Mouse (Mus musculus): ENCODE results near the gene Dusp18. TPM values are rescaled to one million over a fixed set of nuclear protein-coding genes. Genes with fewer than 3 reads are reported as not detected.

The Dusp18 gene
- polyA plus RNA-seq, 1 experiment from 2014 or later, result 42.9 TPM

DNA sequence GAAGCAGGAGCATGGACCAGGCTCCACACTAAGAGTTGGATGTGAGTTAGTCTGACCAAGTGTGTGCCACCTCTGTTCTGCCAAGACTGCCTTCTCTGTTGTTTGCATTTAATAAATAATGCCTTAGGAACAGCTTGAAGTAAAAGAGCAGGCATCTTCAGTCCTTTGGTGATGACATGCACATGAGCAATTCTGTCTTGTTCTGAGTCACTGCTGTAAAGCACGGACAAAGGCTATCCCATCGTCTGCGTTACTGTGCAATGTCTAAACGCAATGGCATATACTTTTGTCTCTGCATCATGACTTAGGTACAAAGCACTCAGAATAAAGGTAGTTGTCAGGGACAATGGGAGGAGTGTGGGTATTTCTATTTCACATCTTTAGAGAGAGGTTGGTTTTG lies 35.3 kb upstream of the Dusp18 start:
- 93% methylated on average over 4 of the region's 4 CpGs for WGBS
- ATAC-seq (replicated peaks), result no peak
- no peak overlapping the region for H3K4me2 ChIP-seq

DNA sequence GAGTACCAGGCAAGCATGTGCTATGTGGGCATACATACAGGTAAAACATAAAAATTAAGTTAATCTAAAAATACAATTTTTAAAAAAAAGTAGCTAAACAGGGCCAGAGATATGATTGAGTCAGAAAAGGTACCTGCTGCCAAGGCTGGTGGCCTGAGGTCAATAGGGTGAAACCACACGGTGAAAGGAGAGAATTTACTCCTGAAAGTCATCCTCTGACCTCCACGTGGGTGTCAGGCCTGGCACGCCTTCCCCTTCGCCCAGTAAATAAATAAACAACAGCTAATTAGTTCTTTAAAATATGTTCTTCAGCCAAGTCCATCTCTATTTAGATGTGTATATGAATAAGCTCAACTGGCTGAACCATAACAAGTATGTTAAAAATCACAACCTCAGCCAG lies 34.7 kb upstream of the Dusp18 start:
- 77% methylated on average over 4 of the region's 4 CpGs for WGBS
- peaks cover 5% of the 10 kb centered on the region; the same call in 1 of the 2 replicates for H3K27me3 ChIP-seq (replicated peaks)
- H3K4me1 ChIP-seq, result peaks cover 15% of the 10 kb centered on the region
- no peak overlapping the region for H3K9ac ChIP-seq
- H3K36me3 ChIP-seq (replicated peaks), result no peaks in the 10 kb centered on the region
- no peak overlapping the region for H3K4me3 ChIP-seq
- no peaks in the 10 kb centered on the region for H3K9me3 ChIP-seq
- no peak for ATAC-seq (replicated peaks)
- H3K4me2 ChIP-seq, result no peak overlapping the region
- no peak overlapping the region for H3K27ac ChIP-seq

More for the DNA sequence above, 35.3 kb upstream of the Dusp18 start:
- peaks cover 15% of the 10 kb centered on the region for H3K4me1 ChIP-seq
- no peak overlapping the region for H3K27ac ChIP-seq
- no peak overlapping the region for H3K9ac ChIP-seq
- H3K4me3 ChIP-seq, result no peak overlapping the region
- no peaks in the 10 kb centered on the region; the same call in 1 of the 2 replicates for H3K9me3 ChIP-seq
- H3K27me3 ChIP-seq (replicated peaks), result peaks cover 5% of the 10 kb centered on the region; the same call in 1 of the 2 replicates
- no peaks in the 10 kb centered on the region for H3K36me3 ChIP-seq (replicated peaks)

DNA sequence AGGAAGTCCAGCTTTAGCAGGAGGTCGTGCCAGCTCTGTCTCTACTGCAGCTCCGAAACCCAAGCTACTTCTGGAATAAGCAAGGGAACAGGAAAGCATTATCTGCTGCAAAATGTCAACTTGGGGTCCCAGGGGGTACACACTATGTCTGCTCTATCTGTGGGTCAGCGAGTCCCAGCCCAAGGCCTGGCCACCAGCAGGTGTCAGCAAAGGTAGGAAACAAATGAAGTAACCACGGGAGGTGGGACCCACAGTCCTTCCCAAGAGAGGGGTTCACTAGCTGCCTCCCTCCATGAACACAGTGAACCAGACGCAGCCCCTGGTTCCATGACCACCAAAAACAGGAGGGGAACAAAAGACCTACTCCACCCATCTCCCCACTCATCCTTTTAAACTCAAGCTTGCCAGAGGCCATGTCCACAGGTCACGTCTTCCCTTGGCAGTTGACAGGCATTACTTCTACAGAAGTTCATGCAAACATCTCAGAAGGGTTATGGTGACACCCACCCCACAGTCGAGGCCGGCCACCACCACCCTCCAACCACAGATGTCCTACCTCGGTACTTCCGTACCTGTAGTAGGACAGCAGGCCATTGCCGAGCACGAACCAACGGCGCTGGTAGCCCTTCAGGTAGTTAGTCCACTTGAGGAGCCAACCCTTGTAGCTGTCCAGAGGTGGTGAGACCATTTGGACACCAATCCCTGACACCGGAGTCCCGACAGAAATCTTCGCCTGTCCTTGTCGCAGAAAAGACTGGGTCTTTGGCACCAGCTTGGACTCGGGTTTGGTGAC lies 32.2 kb upstream of the Dusp18 start:
- peaks cover 5% of the 10 kb centered on the region; the same call in 1 of the 2 replicates for H3K27me3 ChIP-seq (replicated peaks)
- WGBS, result 77% methylated on average over 19 of the region's 19 CpGs
- H3K27ac ChIP-seq, result no peak overlapping the region
- no peak for ATAC-seq (replicated peaks)
- H3K4me3 ChIP-seq, result peak overlapping the region; percentile 53
- H3K9me3 ChIP-seq, result no peaks in the 10 kb centered on the region
- H3K4me2 ChIP-seq, result peak overlapping the region; percentile 80
- H3K36me3 ChIP-seq (replicated peaks), result no peaks in the 10 kb centered on the region
- H3K9ac ChIP-seq, result no peak overlapping the region
- H3K4me1 ChIP-seq, result peaks cover 15% of the 10 kb centered on the region

DNA sequence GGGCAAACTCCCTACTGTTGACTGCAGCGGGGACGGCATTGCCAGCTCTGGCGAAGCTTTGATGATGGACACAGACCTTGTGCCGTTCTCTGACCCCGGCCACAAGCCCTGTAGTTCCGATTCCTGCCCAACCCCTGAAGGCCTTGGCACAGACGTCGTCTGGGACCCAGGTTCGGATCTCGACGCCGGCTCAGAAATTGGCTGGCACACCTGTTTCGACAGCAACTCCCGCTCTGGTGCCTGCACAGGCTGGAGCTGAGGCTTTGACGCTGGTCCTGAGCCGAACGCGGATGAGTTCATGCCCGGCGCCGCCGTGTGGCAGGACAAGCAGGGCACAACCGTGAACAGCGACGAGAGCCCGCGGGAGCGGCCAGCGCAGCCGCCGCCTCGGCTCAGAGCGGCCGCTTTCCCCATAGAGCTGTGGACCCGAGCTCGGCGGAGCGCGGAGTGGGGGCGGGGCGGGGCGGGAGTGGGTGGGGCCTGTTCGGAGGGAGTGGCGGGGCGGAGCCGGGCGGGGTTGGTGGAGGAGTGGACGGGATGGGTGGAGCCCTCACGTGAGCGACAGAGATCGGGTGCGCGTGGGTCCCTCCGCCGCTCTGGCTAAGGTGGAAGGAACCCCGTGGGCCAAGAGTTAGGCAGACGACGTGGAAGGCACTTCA lies 31.5 kb upstream of the Dusp18 start, which contains the start of gene Osbp2:
Gene Osbp2, minus strand, starts transcription at position 450 of the 659 bp plus-strand sequence.
- Histone ChIP-seq H3K27me3 (replicated peaks) (peaks cover 5% of the 10 kb centered on the region; the same call in 1 of the 2 replicates), H3K27ac (no peak within 1 kb of the TSS), H3K4me1 (peaks cover 15% of the 10 kb centered on the region), H3K9ac (peak within 1 kb of the TSS; percentile 57), H3K4me2 (peak within 1 kb of the TSS; percentile 80), H3K36me3 (replicated peaks) (no peaks in the 10 kb centered on the region), H3K9me3 (no peaks in the 10 kb centered on the region), H3K4me3 (peak within 1 kb of the TSS; percentile 53)
- peak; percentile 94 for ATAC-seq (replicated peaks)
- 3% methylated on average over 58 of the region's 58 CpGs for WGBS

DNA sequence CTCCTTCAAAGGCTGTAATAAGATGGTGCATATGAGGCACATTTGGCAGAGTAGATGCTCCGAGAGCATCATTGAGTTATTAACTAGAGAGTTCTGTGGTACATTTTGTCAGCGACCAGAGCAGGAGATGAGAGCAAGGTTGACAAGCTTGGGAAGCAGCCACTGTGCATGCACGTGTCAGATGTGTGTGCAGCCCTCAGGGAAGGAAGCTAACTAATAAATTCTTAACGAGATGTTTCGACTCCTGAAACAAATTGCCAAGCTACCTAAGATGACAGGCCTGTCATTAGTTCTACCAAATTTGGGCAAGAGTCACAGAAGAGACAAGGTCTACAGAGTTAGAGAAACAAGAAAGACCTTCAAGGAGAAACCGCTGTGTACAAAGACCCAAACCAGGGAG lies 30.7 kb upstream of the Dusp18 start:
- 31% methylated on average over 6 of the region's 6 CpGs for WGBS
- H3K27me3 ChIP-seq (replicated peaks), result peaks cover 5% of the 10 kb centered on the region; the same call in 1 of the 2 replicates
- H3K27ac ChIP-seq, result no peak overlapping the region
- H3K4me1 ChIP-seq, result peaks cover 15% of the 10 kb centered on the region
- peak overlapping the region; percentile 80 for H3K4me2 ChIP-seq
- no peaks in the 10 kb centered on the region for H3K36me3 ChIP-seq (replicated peaks)
- peak overlapping the region; percentile 53 for H3K4me3 ChIP-seq
- H3K9ac ChIP-seq, result peak overlapping the region; percentile 57; the same call in 1 of the 2 replicates
- peak; percentile 69 for ATAC-seq (replicated peaks)
- H3K9me3 ChIP-seq, result no peaks in the 10 kb centered on the region

DNA sequence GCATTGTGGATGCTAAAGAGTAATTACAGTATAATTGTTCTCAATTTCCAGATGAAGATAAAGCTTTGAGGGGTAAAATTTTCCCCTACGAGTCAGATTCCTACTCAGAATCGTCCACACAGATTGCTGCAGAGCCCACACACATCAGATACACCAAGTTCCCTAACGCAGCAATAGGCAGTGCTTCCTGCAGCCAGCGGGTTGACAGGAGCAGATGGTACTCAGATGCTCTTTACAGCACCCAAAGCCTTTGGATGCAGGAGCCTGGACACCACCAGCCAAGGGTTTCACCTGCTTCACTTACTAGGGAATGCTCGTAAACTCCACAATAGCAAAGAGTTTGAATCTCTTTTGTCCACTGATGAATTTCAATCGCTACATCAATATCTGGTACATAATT lies 18.6 kb upstream of the Dusp18 start:
- Histone ChIP-seq H3K4me1 (no peaks in the 10 kb centered on the region), H3K9ac (no peak overlapping the region), H3K4me2 (no peak overlapping the region), H3K36me3 (replicated peaks) (no peaks in the 10 kb centered on the region), H3K27ac (no peak overlapping the region), H3K4me3 (no peak overlapping the region), H3K27me3 (replicated peaks) (no peaks in the 10 kb centered on the region), H3K9me3 (no peaks in the 10 kb centered on the region)
- WGBS, result 83% methylated on average over 6 of the region's 6 CpGs
- ATAC-seq (replicated peaks), result no peak

DNA sequence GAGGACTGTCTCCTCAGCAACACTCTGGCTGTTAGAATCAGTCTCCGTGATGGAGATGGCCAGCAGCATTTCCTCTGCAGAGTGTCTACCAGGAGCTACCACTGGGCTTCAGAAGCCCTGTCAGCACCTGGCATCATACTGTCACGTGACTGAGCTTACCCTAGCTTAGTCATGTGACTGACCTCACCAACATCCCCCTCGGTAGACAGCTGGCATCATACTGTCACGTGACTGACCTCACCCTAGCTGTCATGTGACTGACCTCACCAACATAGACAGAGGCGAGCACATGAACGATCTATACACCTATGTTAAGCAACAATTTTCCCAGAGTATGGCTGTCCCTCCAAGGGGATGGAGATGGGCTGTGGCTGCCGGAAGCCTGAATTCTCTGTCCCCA lies 16.4 kb upstream of the Dusp18 start:
- H3K27ac ChIP-seq, result no peak overlapping the region
- 74% methylated on average over 7 of the region's 7 CpGs for WGBS
- no peak for ATAC-seq (replicated peaks)

DNA sequence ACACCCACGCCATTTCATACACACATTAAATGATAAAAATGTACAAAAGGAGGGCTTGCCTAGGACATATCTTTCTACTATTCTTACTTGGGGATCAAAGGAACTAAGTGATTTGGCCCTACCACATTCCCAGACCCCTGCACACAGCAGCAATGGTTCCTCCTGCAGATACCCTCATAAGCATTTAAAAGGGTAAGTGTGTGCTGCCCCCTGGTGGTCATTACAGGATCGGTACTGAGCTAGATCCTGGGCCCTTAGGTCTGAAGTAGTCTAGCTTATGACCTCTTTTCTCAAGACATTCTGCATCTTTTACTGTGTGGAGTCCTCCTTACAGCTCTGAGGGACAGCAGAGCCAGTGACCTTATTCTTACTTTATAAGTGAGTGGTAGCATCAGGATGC lies 15.2 kb upstream of the Dusp18 start:
- no peaks in the 10 kb centered on the region for H3K9me3 ChIP-seq
- H3K9ac ChIP-seq, result no peak overlapping the region
- 30% methylated on average over 2 of the region's 2 CpGs for WGBS
- H3K4me3 ChIP-seq, result no peak overlapping the region
- ATAC-seq (replicated peaks), result no peak
- H3K4me1 ChIP-seq, result no peaks in the 10 kb centered on the region
- H3K4me2 ChIP-seq, result no peak overlapping the region
- H3K27me3 ChIP-seq (replicated peaks), result no peaks in the 10 kb centered on the region
- H3K36me3 ChIP-seq (replicated peaks), result no peaks in the 10 kb centered on the region
- no peak overlapping the region for H3K27ac ChIP-seq

More for the DNA sequence above, 16.4 kb upstream of the Dusp18 start:
- Histone ChIP-seq H3K4me2 (no peak overlapping the region), H3K9ac (no peak overlapping the region), H3K36me3 (replicated peaks) (no peaks in the 10 kb centered on the region), H3K9me3 (no peaks in the 10 kb centered on the region), H3K27me3 (replicated peaks) (no peaks in the 10 kb centered on the region), H3K4me3 (no peak overlapping the region), H3K4me1 (no peaks in the 10 kb centered on the region)

DNA sequence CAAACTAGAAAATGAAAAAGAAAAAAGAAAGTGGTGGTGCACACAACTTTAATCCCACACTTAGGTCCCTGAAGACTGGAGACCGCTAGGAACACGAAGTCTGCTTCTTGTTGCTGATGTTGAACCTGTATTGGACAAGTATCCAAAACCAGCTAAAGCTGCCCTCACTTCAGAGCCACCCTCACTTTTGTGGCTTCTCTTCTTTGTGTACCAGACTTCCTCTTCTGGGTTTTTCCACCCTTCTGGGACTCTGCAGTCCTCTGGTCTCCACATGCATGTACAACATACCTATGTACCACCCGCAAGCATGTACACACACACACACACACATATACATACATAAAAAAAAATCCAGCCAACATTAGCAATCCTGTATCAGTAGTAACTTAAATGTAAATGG lies 11.3 kb upstream of the Dusp18 start:
- no peaks in the 10 kb centered on the region for H3K27me3 ChIP-seq (replicated peaks)
- 93% methylated on average over 3 of the region's 3 CpGs for WGBS
- no peaks in the 10 kb centered on the region for H3K9me3 ChIP-seq
- H3K4me2 ChIP-seq, result no peak overlapping the region
- H3K4me3 ChIP-seq, result no peak overlapping the region
- H3K9ac ChIP-seq, result no peak overlapping the region
- no peak overlapping the region for H3K27ac ChIP-seq
- ATAC-seq (replicated peaks), result no peak
- no peaks in the 10 kb centered on the region for H3K4me1 ChIP-seq
- H3K36me3 ChIP-seq (replicated peaks), result no peaks in the 10 kb centered on the region

DNA sequence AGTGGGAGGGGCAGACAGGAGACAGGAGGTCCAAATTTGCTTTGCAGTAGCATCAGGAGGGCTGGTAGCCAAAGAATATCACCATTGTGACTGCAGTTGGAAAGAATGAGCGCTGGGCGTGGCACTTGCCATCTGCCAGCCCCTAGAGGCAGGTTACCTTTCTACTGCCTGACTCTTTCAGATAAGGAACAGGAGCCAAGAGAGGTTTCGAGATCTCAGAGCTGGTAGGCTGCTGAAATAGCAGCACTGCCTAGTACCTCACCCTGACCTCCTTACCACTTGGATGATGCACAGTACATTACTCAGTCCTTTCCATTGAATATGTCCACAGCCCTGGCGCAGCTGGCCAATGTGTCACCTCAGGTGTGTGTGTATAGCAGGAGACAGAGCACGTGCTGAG lies 7.7 kb upstream of the Dusp18 start:
- no peak overlapping the region for H3K27ac ChIP-seq
- 73% methylated on average over 5 of the region's 5 CpGs for WGBS
- H3K4me1 ChIP-seq, result no peaks in the 10 kb centered on the region
- ATAC-seq (replicated peaks), result no peak
- no peak overlapping the region for H3K9ac ChIP-seq
- H3K36me3 ChIP-seq (replicated peaks), result no peaks in the 10 kb centered on the region
- no peak overlapping the region for H3K4me2 ChIP-seq
- no peaks in the 10 kb centered on the region for H3K9me3 ChIP-seq
- H3K4me3 ChIP-seq, result no peak overlapping the region
- no peaks in the 10 kb centered on the region for H3K27me3 ChIP-seq (replicated peaks)

DNA sequence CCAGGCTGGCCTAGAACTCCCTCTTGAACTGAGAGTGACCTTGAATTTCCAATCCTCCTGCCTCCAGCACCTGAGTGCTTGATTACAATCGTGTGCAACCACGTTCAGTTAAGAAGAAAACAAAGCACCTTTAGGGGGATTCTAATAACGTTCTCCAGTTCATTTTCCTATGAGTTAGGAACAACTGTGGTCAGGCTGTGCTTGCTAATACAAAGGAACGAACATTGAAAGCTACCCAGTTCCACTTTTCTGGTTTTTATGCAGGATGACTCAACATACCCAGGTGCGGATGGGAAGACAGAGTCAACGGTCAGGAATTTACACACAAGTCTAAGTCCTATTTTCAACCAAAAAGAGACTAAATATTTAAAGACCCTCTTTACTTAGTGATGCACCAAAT lies 1.1 kb upstream of the Dusp18 start:
- Histone ChIP-seq H3K4me2 (peak overlapping the region; percentile 72), H3K27ac (no peak overlapping the region), H3K36me3 (replicated peaks) (peaks cover 14% of the 10 kb centered on the region; the same call in 1 of the 2 replicates), H3K9me3 (no peaks in the 10 kb centered on the region), H3K4me1 (peaks cover 13% of the 10 kb centered on the region), H3K4me3 (0 out of 2 replicates have a peak overlapping the region, but pooled peaks have one; percentile 50), H3K9ac (no peak overlapping the region), H3K27me3 (replicated peaks) (no peaks in the 10 kb centered on the region)
- WGBS, result 82% methylated on average over 6 of the region's 6 CpGs
- ATAC-seq (replicated peaks), result no peak

DNA sequence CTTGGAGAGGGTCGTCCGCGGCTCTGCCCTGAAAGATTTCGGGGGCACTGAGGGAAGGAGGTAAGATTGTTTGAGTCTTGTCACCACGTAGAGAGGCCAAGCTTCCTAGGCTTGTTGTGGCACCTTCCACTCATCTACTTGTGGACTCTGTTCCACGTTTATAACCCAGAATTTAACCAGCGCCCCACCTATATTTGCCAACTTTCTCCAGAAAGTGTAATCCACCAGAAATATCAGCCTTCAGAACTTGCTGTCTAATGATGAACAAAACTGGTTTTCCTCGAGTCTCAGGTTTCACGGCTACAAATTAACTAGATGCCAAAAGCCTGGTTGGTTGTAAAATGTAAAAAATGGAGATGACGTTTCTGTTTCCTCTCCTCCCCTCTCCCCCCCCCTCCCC lies 418 bp downstream of the Dusp18 start:
- WGBS, result 3% methylated on average over 10 of the region's 10 CpGs
- Histone ChIP-seq H3K36me3 (replicated peaks) (peaks cover 14% of the 10 kb centered on the region; the same call in 1 of the 2 replicates), H3K4me1 (peaks cover 19% of the 10 kb centered on the region), H3K27me3 (replicated peaks) (no peaks in the 10 kb centered on the region), H3K4me3 (peak overlapping the region; percentile 50), H3K9me3 (no peaks in the 10 kb centered on the region), H3K4me2 (peak overlapping the region; percentile 72), H3K27ac (peak overlapping the region; percentile 84), H3K9ac (peak overlapping the region; percentile 54)
- ATAC-seq (replicated peaks), result no peak

All from midbrain, embryonic 15.5 days (tissue).